Mouse (Mus musculus) left cerebral cortex, adult 2 months (tissue): ENCODE measurements at regions not wholly inside any gene's neighbourhood (a gene's known extent, or its start where the extent isn't known, plus 50 kb on each side); places are given as distances from the start of the nearest gene placed in this dataset.
"Not testable (repeated sequence)": the region's sequence is repeated elsewhere in the genome, so short reads cannot be mapped to it uniquely, and the experiment has no call there.

Experiments
- DNase-seq, 2 experiments: peaks; one replicate each; pipeline ENCODE4 v3.0.0; 2021 to 2022; ENCODE audit warnings: low spot score in 2 of 2, mixed read lengths in 1 of 2; ENCODE audit errors: extremely low spot score in 1 of 2
- H3K27ac ChIP-seq: fragments of 200-600 bp; 2 replicates; pipeline ENCODE4 v1.8.1; 2022
- H3K4me3 ChIP-seq: fragments of 200-600 bp; 2 replicates; pipeline ENCODE4 v1.8.1; 2022
- CTCF ChIP-seq: fragments of 200-600 bp; IDR thresholded peaks from 2 replicates; pipeline ENCODE4 v1.8.1; 2022; ENCODE audit warnings: antibody characterized with exemption, mild to moderate bottlenecking, moderate library complexity
- intact Hi-C: fragments of 180-260 bp; cut with DNase I; formaldehyde crosslinking; loops from one replicate; pipeline ENCODE4 v1.15.1; 2025

- intact Hi-C loops, result no loop called here
- Histone ChIP-seq H3K27ac (no peak overlapping the region), H3K4me3 (no peak overlapping the region)
- no peak for TF ChIP-seq CTCF
- DNase-seq, result no peak
These were observed 65.0 kb upstream of the Rhobtb1 start for GRCm38 (mm10) chr10:69086184-69086583.

GRCm38 (mm10) chr10:69091872-69092271 is 59.4 kb upstream of the Rhobtb1 start:
- no peak for DNase-seq
- Histone ChIP-seq H3K27ac (no peak overlapping the region), H3K4me3 (no peak overlapping the region)
- no peak for TF ChIP-seq CTCF
- intact Hi-C loops, result no loop called here

- intact Hi-C loops, result no loop called here
- TF ChIP-seq CTCF, result no peak
- DNase-seq, result no peak
- no peak overlapping the region for H3K4me3 ChIP-seq
- no peak overlapping the region for H3K27ac ChIP-seq
These were observed 51.2 kb upstream of the Rhobtb1 start for GRCm38 (mm10) chr10:69100021-69100420.

GRCm38 (mm10) chr10:69100742-69101141 is 50.5 kb upstream of the Rhobtb1 start:
- intact Hi-C loops, DNase-seq: not testable (repeated sequence)

More at GRCm38 (mm10) chr10:69100742-69101141, 50.5 kb upstream of the Rhobtb1 start:
- H3K27ac ChIP-seq, H3K4me3 ChIP-seq: not testable (repeated sequence)
